Mouse (Mus musculus) bone marrow macrophage, adult 2 months (primary cell): ENCODE measurements around the gene A130010J15Rik.

Experiments
- CTCF ChIP-seq: IDR thresholded peaks from 2 replicates; pipeline ENCODE4 v1.5.1; 2012; ENCODE audit warnings: low read depth, mild to moderate bottlenecking, low read length, moderate library complexity
- POLR2A ChIP-seq: IDR thresholded peaks from 2 replicates; pipeline ENCODE4 v1.6.1; 2012; ENCODE audit warnings: mild to moderate bottlenecking, low read depth, low read length, borderline replicate concordance

- no peak for TF ChIP-seq CTCF
- TF ChIP-seq POLR2A = no peak
These were observed 48.2 kb downstream of the A130010J15Rik start for GRCm38 (mm10) chr1:193216000-193216399.
